Mouse (Mus musculus) spleen, postnatal 36 days (tissue): ENCODE data around the gene Pimreg.

Experiments
- DNase-seq, 2 experiments: peaks; one replicate each; pipeline ENCODE4 v3.0.0; 2022; ENCODE audit warnings: low spot score in 2 of 2, mixed read lengths in 1 of 2

Pimreg gene

DNA sequence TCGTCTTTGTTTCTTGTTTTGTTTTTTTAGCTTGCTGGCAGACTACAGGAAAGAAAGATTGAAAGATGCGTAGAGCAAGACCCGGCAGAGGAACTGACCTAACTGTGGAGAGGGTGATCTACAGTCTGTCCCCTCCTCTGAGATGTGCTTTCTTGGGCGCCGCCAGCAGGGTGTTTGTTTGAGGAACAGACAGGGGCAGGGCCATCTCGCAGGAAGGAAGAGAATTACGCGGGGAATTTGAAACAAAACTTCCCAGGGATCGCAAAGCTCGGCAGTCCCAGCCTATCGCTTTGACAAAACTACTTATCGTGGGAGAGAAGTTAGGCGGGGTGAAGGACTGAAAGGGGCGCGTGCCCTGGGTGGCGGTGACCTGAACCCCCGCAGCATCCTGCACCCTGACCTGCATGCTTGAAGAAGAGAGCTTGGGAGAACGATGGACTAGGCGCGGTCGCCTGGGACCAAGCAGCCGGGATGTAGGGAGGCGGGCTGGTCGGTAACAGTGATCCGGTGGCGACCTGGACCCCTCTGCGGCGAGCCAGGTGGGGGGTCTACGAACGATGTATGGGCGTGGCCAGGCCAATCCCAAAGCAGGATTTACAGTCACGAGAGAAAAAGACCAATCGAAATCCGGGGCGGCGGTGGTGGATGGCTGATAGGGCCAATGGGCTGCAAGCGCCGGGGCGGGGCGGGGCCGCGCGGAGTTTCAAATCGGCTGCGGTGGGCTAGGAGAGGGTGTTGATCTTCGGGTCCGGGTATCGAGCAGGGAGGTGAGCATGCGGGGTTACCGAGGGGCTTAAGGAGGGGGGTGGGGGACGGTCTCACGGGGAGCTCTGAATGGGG lies at the start of gene Pimreg:
Gene Pimreg (plus strand): TSS at position 265 of the 840 bp plus-strand sequence.
- DNase-seq: peak; percentile 72 to 80

DNA sequence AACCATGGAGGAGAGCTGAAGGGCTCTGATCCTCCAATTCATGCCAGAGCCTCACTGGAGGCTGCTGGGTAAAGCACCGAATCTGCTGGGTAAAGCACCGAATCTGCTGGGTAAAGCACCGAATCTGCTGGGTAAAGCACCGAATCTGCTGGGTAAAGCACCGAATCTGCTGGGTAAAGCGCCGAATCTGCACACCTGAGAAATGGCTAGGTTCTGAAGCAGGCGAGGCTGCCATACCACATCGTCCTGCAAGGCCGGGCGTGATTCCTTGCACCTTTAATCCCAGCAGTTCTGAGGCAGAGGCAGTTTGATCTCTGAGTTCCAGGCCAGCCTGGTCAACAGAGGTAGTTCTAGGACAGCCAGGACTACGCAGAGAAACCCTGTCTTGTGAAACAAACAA lies 49.4 kb upstream of the Pimreg start:
- no peak for DNase-seq

DNA sequence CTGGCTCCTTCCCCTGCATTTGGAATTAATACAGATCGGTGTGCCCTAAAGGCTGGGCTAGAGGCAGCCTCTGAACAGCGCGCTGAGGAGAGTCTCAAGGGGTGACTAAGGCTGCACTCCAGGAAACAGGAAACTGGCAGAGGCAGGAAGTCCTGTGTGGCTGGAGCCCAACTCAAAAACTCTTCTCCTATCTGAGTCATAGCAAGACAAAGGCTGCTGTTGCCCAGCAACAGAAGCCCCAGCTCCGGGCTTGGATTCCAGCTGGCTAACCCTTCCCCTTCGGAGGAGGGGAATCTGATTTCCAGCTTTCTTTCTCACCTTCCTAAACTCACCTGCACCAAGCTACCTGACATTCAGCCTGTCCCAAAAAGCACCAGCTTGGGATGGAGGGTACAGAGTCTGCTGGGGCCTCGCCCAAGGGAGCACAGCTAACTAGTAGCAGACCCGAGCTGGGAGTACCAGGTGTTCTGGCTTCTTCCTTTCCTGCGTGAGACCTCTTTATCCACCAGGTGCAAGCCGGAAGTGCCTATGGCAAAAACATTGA lies 45.8 kb upstream of the Pimreg start:
- DNase-seq: peak; percentile 7 to 14

DNA sequence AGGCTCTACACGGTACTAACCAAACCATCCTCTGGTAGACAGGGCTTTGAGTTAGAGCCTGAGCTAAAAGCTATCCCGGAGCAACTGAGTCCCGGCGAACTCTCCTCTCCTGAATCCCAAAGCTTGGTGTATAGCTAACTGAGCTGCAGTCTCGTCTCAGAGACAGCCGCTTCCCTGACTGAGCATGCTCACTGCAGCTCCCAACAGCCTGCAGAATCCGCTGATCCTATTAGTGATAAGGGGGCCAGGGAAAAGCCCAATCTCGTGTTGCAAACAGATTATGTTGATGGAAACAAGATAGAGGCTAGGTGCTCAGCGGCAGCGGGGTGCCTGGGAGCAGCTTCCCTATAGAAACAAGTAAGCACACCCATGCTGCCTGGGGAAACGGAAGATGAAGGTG lies 45.0 kb upstream of the Pimreg start:
- DNase-seq: no peak

DNA sequence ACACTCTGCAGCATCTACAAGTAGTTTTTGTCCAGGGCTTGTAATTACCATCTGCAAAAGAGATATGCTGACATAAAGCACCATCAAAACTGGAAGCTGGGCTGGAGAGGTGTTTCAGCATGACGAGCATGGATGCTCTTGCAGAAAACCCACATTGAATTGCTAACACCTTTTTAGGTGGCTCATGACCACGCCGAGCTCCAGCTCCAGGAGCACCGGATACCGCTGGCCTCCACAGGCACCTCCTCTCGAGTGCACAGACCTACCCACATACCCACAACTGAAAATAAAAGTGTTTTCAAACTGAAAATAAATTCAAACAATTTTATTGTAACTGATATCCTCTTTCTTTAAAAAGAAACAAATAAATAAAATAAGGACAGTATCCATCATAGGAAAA lies 41.6 kb upstream of the Pimreg start:
- no peak for DNase-seq

DNA sequence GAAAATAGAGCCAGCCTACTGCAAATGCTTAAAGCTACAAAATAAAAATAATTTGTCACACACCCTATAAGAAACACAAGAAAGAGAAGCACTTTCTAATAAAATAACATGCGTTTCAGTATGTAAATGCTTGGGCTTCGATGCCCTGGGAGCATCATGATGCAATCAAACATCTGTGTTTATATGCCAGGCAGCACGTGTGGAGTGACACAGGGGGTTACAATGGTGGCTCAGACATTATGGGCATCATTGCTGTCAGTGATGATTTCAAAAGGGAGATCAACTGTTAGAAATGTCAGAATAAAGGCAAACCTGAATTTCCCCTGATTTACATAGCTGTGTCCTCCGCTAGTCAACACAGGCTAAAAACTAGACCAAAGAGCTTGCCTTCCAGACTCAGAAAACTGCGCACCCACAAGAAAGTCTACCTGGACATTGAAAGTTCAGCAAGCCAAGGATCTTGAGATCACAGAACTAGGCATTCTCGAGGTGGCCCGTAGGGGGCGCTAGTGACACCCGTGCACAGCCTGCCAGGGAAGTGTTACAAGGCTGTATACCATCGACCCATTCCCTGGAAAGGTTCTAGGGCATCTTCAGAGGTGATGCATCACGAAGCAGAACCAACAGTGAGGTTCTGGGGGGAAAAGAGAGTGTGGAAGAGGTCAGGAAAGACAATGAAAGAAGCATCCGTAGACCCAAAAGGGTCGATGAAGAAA lies 39.5 kb upstream of the Pimreg start:
- peak in 1 of 2 experiments; percentile 8 for DNase-seq

DNA sequence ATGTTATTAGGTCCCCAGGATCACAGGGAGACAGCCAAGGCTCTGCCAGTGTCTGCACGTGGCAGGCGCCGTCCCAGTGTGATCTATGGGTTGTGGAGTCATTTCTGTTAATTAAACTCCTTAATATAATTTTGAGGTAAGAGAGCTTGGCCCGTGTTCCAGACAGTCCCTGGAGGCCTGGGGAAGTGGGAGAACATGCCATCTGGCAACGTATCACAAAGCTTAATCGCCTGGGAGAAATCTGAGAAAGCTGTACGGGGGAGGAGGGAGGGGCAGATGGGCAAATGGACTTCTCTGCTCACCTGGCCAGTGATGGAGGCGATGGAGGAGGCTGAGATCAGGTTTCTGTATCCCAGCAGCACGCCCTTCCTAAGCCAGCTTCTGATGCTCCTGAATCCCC lies 38.7 kb upstream of the Pimreg start:
- no peak for DNase-seq

DNA sequence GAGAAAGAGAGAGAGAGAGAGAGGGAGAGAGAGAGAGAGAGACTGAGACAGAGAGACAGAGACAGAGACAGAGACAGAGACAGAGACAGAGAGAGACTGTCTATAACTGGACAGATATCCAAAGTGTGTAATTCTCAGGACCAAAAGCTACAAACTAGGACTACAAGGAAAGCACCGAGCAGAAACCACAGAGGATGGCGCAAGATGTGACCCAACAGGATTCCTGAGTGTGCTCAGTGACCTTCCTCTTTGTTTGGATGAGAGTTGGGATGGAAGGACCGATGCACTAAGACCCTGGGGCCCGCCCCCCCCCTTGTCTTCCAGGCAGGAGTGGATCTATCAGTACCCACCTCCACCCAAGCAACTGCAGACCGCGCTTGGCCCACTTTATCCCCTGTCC lies 36.3 kb upstream of the Pimreg start:
- DNase-seq: no peak

DNA sequence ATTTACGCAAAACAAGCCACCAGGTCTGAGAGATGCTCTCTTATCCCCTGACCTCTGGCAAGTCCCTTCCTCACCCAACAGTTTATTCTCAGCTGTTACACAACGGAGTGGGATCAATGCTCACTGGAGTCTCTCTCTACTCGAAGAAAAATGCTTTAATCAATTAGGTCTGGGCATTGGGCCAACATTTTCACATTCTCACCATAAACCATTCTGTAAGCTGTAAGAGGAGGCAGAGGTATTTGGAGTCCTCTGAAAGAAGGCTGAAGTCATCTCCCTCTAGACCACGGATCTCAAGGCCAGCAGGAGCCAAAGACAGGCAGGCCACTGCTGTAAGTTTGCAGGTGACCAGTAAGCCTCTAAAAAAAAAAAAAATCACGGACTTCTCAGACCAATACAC lies 31.5 kb upstream of the Pimreg start:
- no peak for DNase-seq

DNA sequence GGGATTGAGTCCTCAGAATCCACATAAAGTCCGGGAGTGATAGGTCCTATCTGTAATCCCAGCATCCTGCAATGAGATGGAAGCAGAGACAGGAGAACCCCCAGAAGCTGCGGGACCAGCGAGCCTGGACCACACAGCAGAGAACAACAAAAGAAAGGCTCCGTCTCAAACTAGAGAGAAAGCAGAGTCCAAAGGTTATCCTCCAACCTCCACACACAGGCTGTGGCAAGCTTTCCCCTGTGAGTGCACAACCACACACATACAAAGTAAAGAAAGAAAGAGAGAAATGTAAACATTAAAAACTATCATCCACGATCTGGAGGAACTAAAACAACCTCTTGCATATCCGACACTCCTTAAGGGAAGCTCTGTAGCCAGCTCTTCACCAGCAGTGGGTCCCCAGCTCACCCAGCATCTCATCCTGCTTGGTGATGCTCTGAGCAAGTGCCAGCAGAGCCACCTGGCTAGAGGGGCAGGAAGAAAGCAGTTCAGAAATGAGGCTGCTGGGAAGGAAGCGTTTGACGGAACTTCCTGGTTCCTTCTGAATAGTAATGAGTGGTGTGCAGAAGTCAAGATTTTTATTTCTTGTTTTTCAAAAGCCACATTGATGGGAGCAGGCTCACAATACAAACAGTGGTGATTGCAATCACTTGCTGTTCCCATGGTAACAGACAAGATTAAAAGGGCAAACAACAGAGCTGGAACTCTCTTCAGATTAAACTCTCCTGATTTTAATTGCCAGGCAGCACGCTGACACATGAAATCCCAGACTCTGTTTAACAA lies 30.7 kb upstream of the Pimreg start:
- DNase-seq: no peak

DNA sequence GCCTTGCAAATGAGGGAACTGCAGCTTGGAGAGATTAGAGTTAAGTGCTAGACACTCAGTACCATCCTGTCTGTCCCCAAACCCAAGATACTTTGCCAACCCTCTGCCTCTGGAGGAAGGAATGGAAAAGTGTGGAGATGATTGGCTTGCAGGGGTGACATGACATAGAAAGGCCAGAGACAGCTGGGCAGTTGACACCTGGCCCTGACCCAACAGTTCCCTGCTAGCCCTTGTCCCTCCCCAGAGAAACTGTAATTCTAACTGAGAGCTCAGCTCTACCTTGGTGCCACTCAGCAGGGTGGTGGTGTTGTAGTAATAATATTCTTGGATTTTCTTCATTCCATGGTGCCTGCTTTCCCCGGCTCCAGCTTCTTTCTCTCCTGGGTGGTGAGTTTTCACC lies 29.9 kb upstream of the Pimreg start:
- DNase-seq: no peak

DNA sequence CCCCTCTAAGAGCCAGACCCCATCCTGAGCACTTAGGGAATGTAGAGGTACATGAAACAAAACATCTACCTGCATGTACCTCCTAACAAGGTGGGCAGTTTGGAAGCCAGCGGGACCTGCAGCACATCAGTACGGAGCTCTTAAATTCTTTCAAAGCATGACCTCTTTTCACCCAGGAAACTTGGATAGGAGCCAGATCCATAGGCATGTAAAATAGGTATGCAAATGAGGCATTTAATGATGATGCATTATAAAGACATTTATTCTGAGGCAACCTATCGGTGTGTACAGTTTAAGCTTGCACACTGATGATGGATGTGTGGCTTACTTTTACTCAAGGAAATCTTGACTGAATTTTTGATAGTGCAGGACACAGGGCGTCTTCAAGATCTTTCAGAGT lies 27.2 kb upstream of the Pimreg start:
- no peak for DNase-seq

DNA sequence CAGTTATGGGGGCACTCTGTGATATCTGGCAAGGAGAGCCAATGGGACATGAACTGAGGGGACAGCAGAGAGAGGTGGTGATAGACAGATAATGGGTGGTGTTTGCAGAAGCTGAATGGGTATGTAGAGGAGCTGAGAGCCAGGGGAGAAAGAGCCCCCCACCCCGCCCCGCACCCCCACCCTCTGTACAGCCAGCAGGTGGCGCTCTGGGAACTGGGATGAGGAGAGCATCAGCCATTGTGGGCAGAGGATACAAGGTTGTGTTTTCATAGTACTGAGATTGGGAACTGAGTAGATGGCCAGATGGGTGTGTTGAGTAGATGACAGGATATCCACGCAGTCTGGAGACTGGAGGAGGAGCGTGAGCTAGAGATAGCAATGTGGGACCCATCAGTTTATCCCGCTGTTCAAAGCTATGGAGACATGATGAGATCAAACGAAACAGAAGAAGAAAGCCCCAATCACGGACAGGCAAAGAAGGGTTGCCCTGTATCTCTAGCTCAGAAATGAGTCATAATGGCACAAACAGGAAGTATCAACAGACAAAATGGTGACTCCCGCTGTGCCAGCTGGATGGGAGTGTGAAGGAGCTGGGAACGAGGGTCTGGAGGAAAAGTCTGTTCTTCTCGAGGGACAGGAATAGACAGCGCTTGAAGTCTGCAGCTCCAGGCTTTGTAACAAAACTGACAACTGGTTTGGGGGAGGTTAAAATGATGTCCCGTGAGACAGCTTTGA lies 25.1 kb upstream of the Pimreg start:
- DNase-seq: no peak

DNA sequence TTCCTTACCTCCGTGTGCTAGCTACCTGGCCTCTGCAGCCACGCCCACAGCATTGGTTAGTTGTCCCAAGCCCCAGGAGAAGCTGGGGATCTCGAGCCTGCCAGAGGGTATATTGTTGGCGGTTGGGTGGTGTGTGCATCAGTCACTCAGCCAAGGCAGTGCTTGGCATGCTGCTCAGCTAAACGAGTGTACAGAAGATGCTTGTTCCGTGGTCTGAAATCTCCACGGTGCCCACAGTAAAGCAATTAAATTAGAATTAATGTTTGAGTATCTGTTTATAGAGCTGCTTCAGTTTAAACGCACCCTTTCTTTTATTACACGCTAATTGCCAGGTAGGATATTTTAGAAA lies 24.6 kb upstream of the Pimreg start:
- no peak for DNase-seq

DNA sequence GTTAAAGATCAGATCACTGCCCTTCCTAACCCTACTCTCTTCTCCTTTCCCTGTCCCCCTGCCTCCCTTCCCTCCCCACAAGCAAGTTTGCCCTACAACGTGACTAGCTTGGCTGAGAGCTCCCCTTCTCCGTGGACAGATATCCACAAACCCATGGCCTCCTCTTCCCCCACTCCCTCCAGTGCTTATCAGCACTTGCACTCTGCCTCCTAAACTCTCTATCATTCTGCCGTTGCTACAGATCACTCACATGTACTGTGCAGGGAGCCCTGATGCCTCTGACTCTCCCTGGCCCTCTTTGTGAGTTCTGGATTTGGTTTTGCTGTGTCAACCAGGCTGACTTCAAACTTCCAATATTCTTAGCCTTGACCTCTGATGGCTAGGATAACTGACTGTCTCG lies 20.8 kb upstream of the Pimreg start:
- DNase-seq: no peak

DNA sequence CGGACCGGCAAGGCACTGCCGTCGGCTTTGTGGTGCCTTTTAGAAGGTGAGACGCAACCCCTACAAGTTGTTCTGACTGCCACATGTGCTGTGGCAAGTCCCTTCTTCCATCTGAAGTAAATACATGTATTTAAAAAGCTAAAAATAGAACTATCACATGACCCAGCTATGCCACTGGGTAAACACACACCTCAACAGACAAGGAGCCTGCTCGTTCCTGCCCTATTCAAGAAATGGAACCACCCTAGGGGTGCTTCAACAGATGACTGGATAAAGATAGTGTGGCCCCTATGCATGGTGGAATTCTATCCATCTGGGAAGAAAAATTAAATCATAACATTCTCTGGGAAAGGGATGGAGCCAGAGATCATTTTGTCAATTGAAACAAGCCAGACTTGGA lies 19.0 kb upstream of the Pimreg start:
- DNase-seq: no peak

DNA sequence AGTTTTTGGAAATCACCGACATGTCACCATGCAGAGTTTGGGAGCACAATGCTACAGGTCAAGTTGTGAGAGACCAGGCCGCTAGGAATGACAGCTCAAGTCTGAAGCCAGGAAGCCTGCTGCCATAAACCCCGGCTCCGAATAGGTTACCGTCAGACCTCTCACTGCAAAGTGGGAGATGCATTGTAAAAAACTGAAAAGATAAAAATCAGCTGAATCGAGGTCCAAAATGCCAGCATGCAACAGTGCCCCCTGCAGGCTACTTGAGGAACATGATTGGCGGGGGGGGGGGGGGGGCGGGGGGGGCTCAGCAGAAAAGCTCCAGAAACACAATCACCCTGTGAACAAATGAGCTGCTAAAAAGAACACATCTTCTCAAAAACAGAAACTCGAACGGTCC lies 18.3 kb upstream of the Pimreg start:
- DNase-seq: no peak

DNA sequence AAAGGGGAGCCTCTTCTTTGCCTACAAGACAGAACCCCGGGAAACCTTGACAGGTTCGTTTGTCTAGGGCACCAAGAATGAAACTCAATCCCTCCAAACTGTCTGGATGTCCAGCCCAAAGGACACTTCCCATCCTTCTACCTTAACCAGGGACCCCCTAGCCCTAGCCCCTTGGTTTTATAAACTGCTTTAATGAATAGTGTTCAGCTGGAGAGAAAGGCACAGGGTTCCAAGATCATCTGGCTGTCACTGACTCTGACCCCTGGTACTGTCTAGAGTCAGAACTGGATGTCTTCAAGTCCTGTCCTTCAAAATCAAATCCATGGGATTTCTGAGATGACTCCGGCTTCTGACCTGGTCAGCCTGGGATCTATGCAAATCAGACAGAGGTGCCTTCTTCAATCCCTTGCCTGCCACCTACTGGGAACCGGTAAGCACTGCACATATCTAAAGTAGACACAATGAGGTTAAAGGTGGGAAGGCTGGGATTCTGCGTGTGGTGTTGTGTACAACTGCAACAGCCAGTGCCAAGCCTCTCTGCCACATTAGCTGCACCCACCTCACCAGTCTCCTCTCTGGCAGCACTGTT lies 17.5 kb upstream of the Pimreg start:
- DNase-seq: peak; percentile 34 to 40

DNA sequence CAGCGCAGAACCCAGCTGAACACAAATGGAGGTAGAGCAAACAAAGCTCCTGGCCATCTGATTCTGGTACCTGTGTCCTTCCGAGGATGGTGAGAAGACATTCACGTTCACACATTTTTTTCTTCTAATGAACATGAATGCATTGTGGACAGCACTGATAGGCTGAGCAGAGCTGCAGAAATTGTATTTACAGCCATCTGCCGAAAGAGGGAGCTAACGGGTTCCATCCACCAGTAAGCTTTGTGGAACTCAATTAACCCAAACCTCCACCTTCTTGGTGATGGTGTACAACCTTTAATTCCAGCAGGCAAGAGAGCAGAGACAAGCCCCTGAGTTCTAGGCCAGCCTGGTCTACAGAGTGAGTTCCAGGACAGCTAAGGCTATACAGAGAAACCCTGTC lies 16.0 kb upstream of the Pimreg start:
- DNase-seq: no peak

DNA sequence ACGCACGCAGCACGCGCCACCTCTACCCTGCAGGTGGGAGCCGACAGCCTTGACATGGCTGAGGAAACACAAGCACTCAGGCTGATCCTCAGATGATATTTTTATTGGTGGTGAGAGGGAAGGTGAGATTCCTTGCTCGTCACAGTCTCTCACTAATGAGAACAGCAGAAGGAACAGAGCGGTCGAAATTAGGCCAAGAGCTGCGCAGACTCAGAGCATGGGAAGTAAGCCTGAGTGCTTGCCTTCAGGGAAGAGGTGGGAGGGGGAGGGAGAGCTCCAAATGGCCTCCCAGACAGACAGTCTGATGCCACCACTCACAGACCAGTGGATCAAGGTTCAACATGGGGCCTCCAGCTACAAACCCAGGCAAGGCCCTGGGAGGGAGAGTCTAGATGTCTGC lies 15.3 kb upstream of the Pimreg start:
- no peak for DNase-seq

DNA sequence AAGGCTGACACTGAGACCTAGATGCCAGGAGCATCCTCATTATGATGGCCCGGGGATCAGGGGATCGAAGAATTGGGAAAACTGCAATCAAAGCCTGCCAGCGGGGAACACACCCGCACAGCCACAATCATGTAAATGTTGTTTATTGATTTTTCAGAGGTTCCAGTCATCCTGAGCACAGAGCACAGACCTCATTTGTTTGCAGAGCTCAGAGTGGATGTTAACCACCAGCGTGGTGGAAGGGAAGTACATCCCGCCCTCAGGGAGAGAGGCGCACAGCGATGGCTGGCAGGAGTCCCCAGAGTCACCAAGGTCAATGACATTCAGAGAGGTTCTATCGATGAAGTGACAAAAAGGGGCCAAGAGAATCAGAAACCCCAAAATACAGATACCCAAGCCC lies 14.0 kb upstream of the Pimreg start:
- no peak for DNase-seq
